Mouse (Mus musculus) MEL (cell line): ENCODE measurements around the gene Nfatc3. TPM values are rescaled to one million over a fixed set of nuclear protein-coding genes. Genes with fewer than 3 reads are reported as not detected.

Experiments
- DNase-seq: peaks from one replicate; pipeline ENCODE4 v3.0.0; 2011; ENCODE audit warnings: low read depth, low spot score
- H3K27ac ChIP-seq: 2 replicates; pipeline ENCODE4 v1.5.1; 2012; ENCODE audit warnings: low read depth, mild to moderate bottlenecking, control low read depth, low read length, moderate library complexity; ENCODE audit not compliant: control insufficient read depth
- H3K27me3 ChIP-seq, 2 experiments: fragments of 150-350 bp in 1 of 2; sonication (generic) in 1 of 2; 2 replicates each; pipeline ENCODE4 v1.6.1; 2012; ENCODE audit warnings: low read length in 2 of 2, mild to moderate bottlenecking in 2 of 2, improper control_type of control experiment in 1 of 2, moderate library complexity in 1 of 2; ENCODE audit not compliant: insufficient read depth in 2 of 2, control insufficient read depth in 1 of 2
- H3K36me3 ChIP-seq, 2 experiments: 2 replicates each; pipeline ENCODE4 v1.6.1; 2012 to 2014; ENCODE audit warnings: low read length in 2 of 2, improper control_type of control experiment in 1 of 2, inconsistent platforms in 1 of 2, mild to moderate bottlenecking in 1 of 2; ENCODE audit not compliant: insufficient read depth in 2 of 2, control insufficient read depth in 1 of 2
- H3K4me1 ChIP-seq, 2 experiments: fragments of 150-350 bp in 1 of 2; sonication (generic) in 1 of 2; 2 replicates each; pipeline ENCODE4 v1.6.1; 2012; ENCODE audit warnings: low read length in 2 of 2, improper control_type of control experiment in 1 of 2, mild to moderate bottlenecking in 1 of 2; ENCODE audit not compliant: insufficient read depth in 2 of 2, control insufficient read depth in 1 of 2
- H3K4me3 ChIP-seq, 2 experiments: fragments of 150-350 bp in 1 of 2; sonication (generic) in 1 of 2; 2 replicates each; pipeline ENCODE4 v1.5.1; 2012; ENCODE audit warnings: low read depth in 2 of 2, low read length in 2 of 2, mild to moderate bottlenecking in 2 of 2, moderate library complexity in 2 of 2, control low read depth in 1 of 2, improper control_type of control experiment in 1 of 2; ENCODE audit not compliant: control insufficient read depth in 1 of 2, insufficient read depth in 1 of 2
- H3K79me2 ChIP-seq: 2 replicates; pipeline ENCODE4 v1.6.1; 2012; ENCODE audit warnings: mild to moderate bottlenecking, low read length, moderate library complexity; ENCODE audit not compliant: control insufficient read depth, poor library complexity, insufficient read depth
- H3K9ac ChIP-seq: 2 replicates; pipeline ENCODE4 v1.6.1; 2012; ENCODE audit warnings: low read depth, mild to moderate bottlenecking, control low read depth, low read length, moderate library complexity; ENCODE audit not compliant: control insufficient read depth, poor library complexity, severe bottlenecking
- H3K9me3 ChIP-seq: fragments of 150-350 bp; sonication (generic); replicated peaks from 2 replicates; pipeline ENCODE4 v1.6.1; 2012; ENCODE audit warnings: mild to moderate bottlenecking, low read length, improper control_type of control experiment, moderate library complexity; ENCODE audit not compliant: insufficient read depth
- BHLHE40 ChIP-seq: IDR thresholded peaks from 2 replicates; pipeline ENCODE4 v1.6.1; 2012; ENCODE audit warnings: low read depth, mild to moderate bottlenecking, inconsistent platforms, low read length, improper control_type of control experiment, borderline replicate concordance
- CHD1 ChIP-seq: IDR thresholded peaks from 2 replicates; pipeline ENCODE4 v1.6.1; 2012; ENCODE audit warnings: low read depth, mild to moderate bottlenecking, inconsistent platforms, low read length, improper control_type of control experiment
- CHD2 ChIP-seq: IDR thresholded peaks from 2 replicates; pipeline ENCODE4 v1.6.1; 2011; ENCODE audit warnings: low read length, improper control_type of control experiment
- ELF1 ChIP-seq: IDR thresholded peaks from 2 replicates; pipeline ENCODE4 v1.6.1; 2014; ENCODE audit warnings: low read depth, mild to moderate bottlenecking, inconsistent platforms, low read length, improper control_type of control experiment, moderate library complexity
- EP300 ChIP-seq, 2 experiments: IDR thresholded peaks; 2 replicates each; pipeline ENCODE4 v1.6.1; 2011; ENCODE audit warnings: improper control_type of control experiment in 2 of 2, low read length in 2 of 2, low read depth in 1 of 2, mild to moderate bottlenecking in 1 of 2
- ETS1 ChIP-seq: IDR thresholded peaks from 2 replicates; pipeline ENCODE4 v1.6.1; 2012; ENCODE audit warnings: low read depth, mild to moderate bottlenecking, inconsistent platforms, low read length, improper control_type of control experiment, moderate library complexity
- GABPA ChIP-seq: IDR thresholded peaks from 2 replicates; pipeline ENCODE4 v1.6.1; 2012; ENCODE audit warnings: low read depth, mild to moderate bottlenecking, inconsistent platforms, low read length, improper control_type of control experiment, moderate library complexity
- GATA1 ChIP-seq: IDR thresholded peaks from 2 replicates; pipeline ENCODE4 v1.6.1; 2011; ENCODE audit warnings: low read depth, low read length, improper control_type of control experiment
- HCFC1 ChIP-seq: IDR thresholded peaks from 2 replicates; pipeline ENCODE4 v1.6.1; 2012; ENCODE audit warnings: low read depth, mild to moderate bottlenecking, inconsistent platforms, low read length, improper control_type of control experiment, moderate library complexity
- JUND ChIP-seq: IDR thresholded peaks from 2 replicates; pipeline ENCODE4 v1.6.1; 2011; ENCODE audit warnings: low read depth, mild to moderate bottlenecking, improper control_type of control experiment, low read length
- MAFK ChIP-seq: IDR thresholded peaks from 2 replicates; pipeline ENCODE4 v1.6.1; 2011; ENCODE audit warnings: low read depth, mild to moderate bottlenecking, low read length, improper control_type of control experiment, borderline replicate concordance
- MAX ChIP-seq: IDR thresholded peaks from 2 replicates; pipeline ENCODE4 v1.6.1; 2011; ENCODE audit warnings: low read length, improper control_type of control experiment
- MAZ ChIP-seq: IDR thresholded peaks from 2 replicates; pipeline ENCODE4 v1.6.1; 2012; ENCODE audit warnings: low read depth, mild to moderate bottlenecking, inconsistent platforms, low read length, improper control_type of control experiment
- MEF2A ChIP-seq: IDR thresholded peaks from 2 replicates; pipeline ENCODE4 v1.6.1; 2014; ENCODE audit warnings: low read depth, mild to moderate bottlenecking, inconsistent platforms, low read length, improper control_type of control experiment; ENCODE audit not compliant: poor library complexity, insufficient replicate concordance, severe bottlenecking; ENCODE audit errors: extremely low read depth
- MXI1 ChIP-seq: IDR thresholded peaks from 2 replicates; pipeline ENCODE4 v1.6.1; 2011; ENCODE audit warnings: mild to moderate bottlenecking, low read depth, low read length, improper control_type of control experiment
- NELFE ChIP-seq: IDR thresholded peaks from 2 replicates; pipeline ENCODE4 v1.6.1; 2011; ENCODE audit warnings: low read depth, low read length, improper control_type of control experiment
- NRF1 ChIP-seq: IDR thresholded peaks from 2 replicates; pipeline ENCODE4 v1.6.1; 2014; ENCODE audit warnings: low read depth, mild to moderate bottlenecking, inconsistent platforms, low read length, improper control_type of control experiment, moderate library complexity; ENCODE audit not compliant: poor library complexity, insufficient read depth, severe bottlenecking
- POLR2A ChIP-seq, 2 experiments: IDR thresholded peaks; 2 replicates each; pipeline ENCODE4 v1.6.1; 2011 to 2012; ENCODE audit warnings: low read length in 2 of 2, mild to moderate bottlenecking in 2 of 2, control low read depth in 1 of 2, improper control_type of control experiment in 1 of 2, low read depth in 1 of 2, moderate library complexity in 1 of 2; ENCODE audit not compliant: control insufficient read depth in 1 of 2, insufficient read depth in 1 of 2, poor library complexity in 1 of 2
- POLR2AphosphoS2 ChIP-seq: IDR thresholded peaks from 2 replicates; pipeline ENCODE4 v1.6.1; 2011; ENCODE audit warnings: low read length, improper control_type of control experiment
- RAD21 ChIP-seq: IDR thresholded peaks from 2 replicates; pipeline ENCODE4 v1.6.1; 2011; ENCODE audit warnings: mild to moderate bottlenecking, low read depth, low read length, improper control_type of control experiment
- SIN3A ChIP-seq: IDR thresholded peaks from 2 replicates; pipeline ENCODE4 v1.6.1; 2012; ENCODE audit warnings: low read length, improper control_type of control experiment, inconsistent platforms
- TAL1 ChIP-seq: IDR thresholded peaks from 2 replicates; pipeline ENCODE4 v1.6.1; 2012; ENCODE audit warnings: mild to moderate bottlenecking, inconsistent platforms, low read length, moderate library complexity, mixed read lengths
- TBP ChIP-seq: IDR thresholded peaks from 2 replicates; pipeline ENCODE4 v1.8.0; 2011; ENCODE audit warnings: low read depth, low read length, improper control_type of control experiment
- UBTF ChIP-seq: IDR thresholded peaks from 2 replicates; pipeline ENCODE4 v1.6.1; 2012; ENCODE audit warnings: low read depth, mild to moderate bottlenecking, inconsistent platforms, low read length, improper control_type of control experiment, moderate library complexity, borderline replicate concordance; ENCODE audit not compliant: insufficient read depth
- USF1 ChIP-seq: IDR thresholded peaks from 2 replicates; pipeline ENCODE4 v1.6.1; 2014; ENCODE audit warnings: low read depth, mild to moderate bottlenecking, inconsistent platforms, low read length, improper control_type of control experiment, moderate library complexity
- USF2 ChIP-seq, 2 experiments: IDR thresholded peaks; 2 replicates each; pipeline ENCODE4 v1.6.1; 2011 to 2012; ENCODE audit warnings: improper control_type of control experiment in 2 of 2, low read length in 2 of 2, borderline replicate concordance in 1 of 2, inconsistent platforms in 1 of 2, low read depth in 1 of 2, mild to moderate bottlenecking in 1 of 2; ENCODE audit not compliant: insufficient read depth in 1 of 2
- ZC3H11A ChIP-seq: IDR thresholded peaks from 2 replicates; pipeline ENCODE4 v1.6.1; 2012; ENCODE audit warnings: low read depth, mild to moderate bottlenecking, inconsistent platforms, low read length, improper control_type of control experiment
- ZKSCAN1 ChIP-seq: IDR thresholded peaks from 2 replicates; pipeline ENCODE4 v1.6.1; 2012; ENCODE audit warnings: low read depth, mild to moderate bottlenecking, inconsistent platforms, low read length, improper control_type of control experiment, moderate library complexity
- ZMIZ1 ChIP-seq: IDR thresholded peaks from 2 replicates; pipeline ENCODE4 v1.6.1; 2012; ENCODE audit warnings: low read depth, mild to moderate bottlenecking, inconsistent platforms, low read length, improper control_type of control experiment, moderate library complexity
- ZNF384 ChIP-seq: IDR thresholded peaks from 2 replicates; pipeline ENCODE4 v1.6.1; 2012; ENCODE audit warnings: low read depth, mild to moderate bottlenecking, inconsistent platforms, low read length, improper control_type of control experiment
- polyA plus RNA-seq, 2 experiments: library from polyadenylated mRNA; stranded (reverse) in 1 of 2; unstranded in 1 of 2; fragments of >175 nt in 1 of 2; fragments of >200 nt in 1 of 2; gene quantifications; 2 replicates each; pipeline versions ENCODE4 v1.2.1 to v1.2.4; 2012; ENCODE audit warnings: low replicate concordance in 2 of 2, low read depth in 1 of 2; ENCODE audit not compliant: insufficient read length in 2 of 2, insufficient read depth in 1 of 2, missing spikeins in 1 of 2
- total RNA-seq: library from RNA; depleted of rRNA; stranded (reverse); fragments of 300-350 nt; gene quantifications from 2 replicates; pipeline ENCODE4 v1.2.3, GENCODE M21; 2012

The Nfatc3 gene
- total and polyA plus RNA-seq, 3 experiments: 14.4 to 59.3 (median 50.2) TPM

DNA sequence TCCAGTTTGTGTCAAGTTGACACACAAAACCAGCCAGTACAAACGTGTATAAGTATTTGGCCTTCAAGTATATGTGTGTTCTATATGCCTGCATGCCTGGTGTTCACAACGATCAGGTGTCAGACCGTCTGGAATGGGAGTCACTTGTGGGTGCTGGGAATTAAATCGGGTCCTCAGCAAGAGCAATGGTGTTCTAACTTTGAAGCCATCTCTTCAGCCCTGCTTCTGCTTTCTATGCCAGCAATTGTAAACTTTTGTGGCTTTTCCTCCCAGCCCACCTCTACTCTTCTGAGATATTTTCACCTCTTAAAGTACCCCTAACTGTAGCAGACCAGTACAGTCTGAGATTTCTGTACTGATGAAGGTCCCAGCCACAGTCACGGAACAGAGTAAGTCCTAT, 81.6 kb downstream of the Nfatc3 start:
- H3K79me2 ChIP-seq: no peaks in the 10 kb centered on the region
- H3K9ac ChIP-seq: no peak overlapping the region
- no peak overlapping the region for H3K4me3 ChIP-seq
- no peak overlapping the region for H3K27ac ChIP-seq
- no peaks in the 10 kb centered on the region for H3K9me3 ChIP-seq
- DNase-seq: no peak
- H3K27me3 ChIP-seq: peaks cover 0 to 7% of the 10 kb centered on the region in 2 experiments; a peak in 2 of 4 replicates
- peaks cover 0 to 2% of the 10 kb centered on the region in 2 experiments; a peak in 1 of 4 replicates for H3K36me3 ChIP-seq
- TF ChIP-seq ZKSCAN1 (no peak), BHLHE40 (no peak)
- TF ChIP-seq, all 39 proteins: peak for 0
- peaks cover 0 to 9% of the 10 kb centered on the region in 2 experiments; a peak in 3 of 4 replicates for H3K4me1 ChIP-seq

DNA sequence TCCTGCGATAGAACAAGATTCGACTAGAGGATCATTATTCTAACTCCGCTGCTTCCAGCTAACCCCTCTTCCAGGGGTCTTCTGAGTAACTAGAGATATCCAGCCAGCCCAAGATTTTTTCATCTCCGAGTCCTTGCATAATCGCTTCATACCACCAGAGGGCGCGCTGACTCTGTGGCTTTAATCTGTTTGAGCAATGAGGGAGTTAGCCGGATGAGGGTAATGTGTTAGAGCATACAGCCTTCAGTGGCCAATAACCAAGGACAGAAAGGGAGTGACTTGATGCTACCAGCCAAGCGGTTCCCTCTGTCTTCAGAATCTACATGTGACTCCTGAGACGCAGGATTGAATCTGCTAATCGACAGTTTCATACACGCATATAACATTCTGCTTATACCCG, 82.1 kb downstream of the Nfatc3 start:
- H3K27me3 ChIP-seq: peaks cover 0 to 7% of the 10 kb centered on the region in 2 experiments; a peak in 2 of 4 replicates
- H3K79me2 ChIP-seq: no peaks in the 10 kb centered on the region
- H3K9ac ChIP-seq: 0 out of 2 replicates have a peak overlapping the region, but pooled peaks have one; percentile 2
- H3K27ac ChIP-seq: no peak overlapping the region
- DNase-seq: peak; percentile 92
- peaks cover 0 to 12% of the 10 kb centered on the region in 2 experiments; a peak in 3 of 4 replicates for H3K4me1 ChIP-seq
- peaks cover 0 to 5% of the 10 kb centered on the region in 2 experiments; a peak in 2 of 4 replicates for H3K36me3 ChIP-seq
- H3K4me3 ChIP-seq: peak overlapping the region; percentile 5 to 6; a peak in 1 of 4 replicates
- H3K9me3 ChIP-seq: no peaks in the 10 kb centered on the region
- TF ChIP-seq USF2 (IDR thresholded peaks at IDR 0.05; ENCODE audit: borderline replicate concordance in 1 of 2, insufficient read depth in 1 of 2, low read depth in 1 of 2, low read length in 2 of 2): no peak
- peak; percentile 50; the same call in 1 of the 2 replicates for TF ChIP-seq HCFC1
- TF ChIP-seq RAD21: no peak; the same call in none of the 2 replicates
- peak; percentile 76 for TF ChIP-seq SIN3A
- 0 out of 2 replicates have a peak, but pooled peaks have one; percentile 8 for TF ChIP-seq NELFE
- TF ChIP-seq CHD2: no peak
- no peak for TF ChIP-seq TAL1
- 0 out of 2 replicates have a peak, but pooled peaks have one; percentile 34 for TF ChIP-seq GABPA
- 0 out of 2 replicates have a peak, but pooled peaks have one; percentile 21 for TF ChIP-seq TBP
- no peak for TF ChIP-seq UBTF
- TF ChIP-seq POLR2A (IDR thresholded peaks at IDR 0.05; ENCODE audit: control insufficient read depth in 1 of 2, insufficient read depth in 1 of 2, low read depth in 1 of 2, low read length in 2 of 2, poor library complexity in 1 of 2): no peak
- peak; percentile 73 for TF ChIP-seq ZNF384
- 0 out of 2 replicates have a peak, but pooled peaks have one; percentile 40 for TF ChIP-seq MAX
- TF ChIP-seq NRF1: no peak
- TF ChIP-seq ETS1: no peak
- TF ChIP-seq USF1: no peak
- TF ChIP-seq MXI1: peak; percentile 53; the same call in 1 of the 2 replicates
- TF ChIP-seq MEF2A: no peak
- no peak for TF ChIP-seq ZMIZ1
- TF ChIP-seq CHD1: no peak
- no peak for TF ChIP-seq POLR2AphosphoS2
- TF ChIP-seq MAZ: no peak; the same call in 1 of the 2 replicates
- 0 out of 4 replicates have a peak, but pooled peaks of 1 of the 2 experiments have one; percentile 18 for TF ChIP-seq EP300 (IDR thresholded peaks at IDR 0.05; ENCODE audit: low read depth in 1 of 2, low read length in 2 of 2)
- TF ChIP-seq ZKSCAN1: no peak
- peak; percentile 44; the same call in 1 of the 2 replicates for TF ChIP-seq ELF1
- no peak for TF ChIP-seq MAFK
- peak; percentile 97 for TF ChIP-seq ZC3H11A
- TF ChIP-seq JUND: 0 out of 2 replicates have a peak, but pooled peaks have one; percentile 50
- TF ChIP-seq GATA1: 0 out of 2 replicates have a peak, but pooled peaks have one; percentile 14
